Mouse (Mus musculus): ENCODE measurements around the gene Elk4.

DNA sequence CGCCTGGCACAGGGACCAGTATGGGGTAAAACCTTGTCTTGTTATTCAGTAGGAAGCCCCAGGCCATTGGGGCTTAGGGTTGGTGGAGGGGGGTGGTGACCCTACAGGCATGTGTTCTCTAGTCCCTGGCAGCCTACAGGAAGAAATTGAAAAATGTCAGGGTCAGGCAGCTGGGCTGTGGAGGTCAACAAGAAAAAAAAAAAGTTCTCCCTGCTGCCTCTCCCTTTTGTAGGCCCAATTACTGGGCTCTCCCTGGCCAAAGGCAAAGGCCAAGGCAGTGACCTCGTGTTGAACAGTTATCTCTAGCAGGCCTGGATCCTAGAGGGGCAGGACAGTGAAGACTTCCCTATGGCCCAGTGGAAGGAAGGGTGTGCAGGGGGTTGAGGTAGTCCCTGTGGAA is 26.9 kb upstream of the Elk4 start:
- no peak for TF ChIP-seq USF2 (conservative IDR thresholded peaks at IDR 0.05; ENCODE audit: low read depth, low read length)
- TF ChIP-seq POLR2A (IDR thresholded peaks at IDR 0.05; ENCODE audit: low read depth, low read length), result no peak
